Mouse (Mus musculus) urinary bladder, postnatal 25 days (tissue): ENCODE data around the gene Tbc1d24.
"Not testable (repeated sequence)": the region's sequence is repeated elsewhere in the genome, so short reads cannot be mapped to it uniquely, and the experiment has no call there.

Source experiments
- DNase-seq: peaks from one replicate; pipeline ENCODE4 v3.0.0; 2022; ENCODE audit warnings: low spot score

Gene Tbc1d24

GRCm38 (mm10) chr17:24149421-24149820 is 55.9 kb downstream of the Tbc1d24 start:
- DNase-seq, result no peak

GRCm38 (mm10) chr17:24142897-24143296 is 62.5 kb downstream of the Tbc1d24 start:
- no peak for DNase-seq

GRCm38 (mm10) chr17:24141425-24141920 is 63.9 kb downstream of the Tbc1d24 start:
- peak; percentile 94 for DNase-seq

- DNase-seq, result no peak
These were observed 64.4 kb downstream of the Tbc1d24 start for GRCm38 (mm10) chr17:24140845-24141424.

GRCm38 (mm10) chr17:24139968-24140367 is 65.4 kb downstream of the Tbc1d24 start:
- DNase-seq, result no peak

- DNase-seq, result no peak
These were observed 66.1 kb downstream of the Tbc1d24 start for GRCm38 (mm10) chr17:24139256-24139655.

- DNase-seq, result no peak
These were observed 68.0 kb downstream of the Tbc1d24 start for GRCm38 (mm10) chr17:24137226-24137880.

- no peak for DNase-seq
These were observed 71.3 kb downstream of the Tbc1d24 start for GRCm38 (mm10) chr17:24134062-24134461.

- not testable (repeated sequence) for DNase-seq
These were observed 72.4 kb downstream of the Tbc1d24 start for GRCm38 (mm10) chr17:24132919-24133318.

- DNase-seq, result no peak
These were observed 73.8 kb downstream of the Tbc1d24 start for GRCm38 (mm10) chr17:24131570-24131969.

GRCm38 (mm10) chr17:24129246-24129645 is 76.1 kb downstream of the Tbc1d24 start:
- not testable (repeated sequence) for DNase-seq

- no peak for DNase-seq
These were observed 77.8 kb downstream of the Tbc1d24 start for GRCm38 (mm10) chr17:24127592-24127991.

GRCm38 (mm10) chr17:24126801-24127200 is 78.6 kb downstream of the Tbc1d24 start:
- DNase-seq, result no peak
